Mouse (Mus musculus): ENCODE measurements around the gene Pabpc4l. TPM values are rescaled to one million over a fixed set of nuclear protein-coding genes. Genes with fewer than 3 reads are reported as not detected.
"Not testable (repeated sequence)": the region's sequence is repeated elsewhere in the genome, so short reads cannot be mapped to it uniquely, and the experiment has no call there.

The Pabpc4l gene
- 1 to 10 TPM in 1 of 2 experiments, under 1 TPM in 1; 0.92 to 1.1 TPM for total RNA-seq (2021)

DNA sequence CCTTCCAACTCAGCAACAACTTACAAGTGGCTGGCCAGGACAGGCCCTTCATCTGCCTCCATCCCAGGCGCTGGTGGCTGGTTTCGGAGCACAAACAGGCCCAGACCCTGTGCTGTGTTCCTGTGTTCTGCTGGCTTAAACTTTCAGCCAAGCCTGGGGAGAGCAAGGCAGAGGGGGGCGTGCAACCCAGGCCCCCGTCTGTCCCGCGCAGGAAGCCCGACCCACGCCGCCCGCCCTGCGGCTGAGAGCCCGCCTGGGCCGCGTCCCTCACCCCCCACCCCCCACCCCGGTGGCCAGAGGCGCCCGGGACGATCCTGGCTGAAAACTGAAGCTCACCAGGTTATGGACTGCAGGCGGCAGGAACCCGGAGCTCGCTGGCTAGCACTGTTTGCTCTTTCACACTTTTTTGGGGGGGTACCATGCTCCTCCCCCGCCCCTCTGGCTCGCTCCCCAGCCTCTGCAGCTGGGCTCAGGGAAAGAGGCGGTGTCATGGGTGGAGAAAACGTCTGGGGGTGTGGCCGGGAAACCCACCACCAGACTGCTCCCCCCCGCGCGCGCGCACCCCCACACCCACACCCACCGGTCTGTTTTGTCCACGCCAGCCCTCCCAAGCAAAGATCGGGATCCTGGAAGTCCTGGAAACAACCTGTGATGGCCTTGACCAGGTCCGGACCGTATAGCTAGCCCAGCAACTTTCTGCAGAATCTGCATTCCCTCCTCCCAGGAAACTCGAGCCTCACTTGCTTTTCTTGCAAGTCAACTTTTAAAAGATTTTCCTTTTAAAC, at the start of gene Pabpc4l:
Pabpc4l (minus strand) TSS at position 739 of the 785 bp plus-strand sequence.
- DNase-seq (ENCODE audit: extremely low spot score in 1 of 2, low spot score in 1 of 2), result peak; percentile 5 to 14

DNA sequence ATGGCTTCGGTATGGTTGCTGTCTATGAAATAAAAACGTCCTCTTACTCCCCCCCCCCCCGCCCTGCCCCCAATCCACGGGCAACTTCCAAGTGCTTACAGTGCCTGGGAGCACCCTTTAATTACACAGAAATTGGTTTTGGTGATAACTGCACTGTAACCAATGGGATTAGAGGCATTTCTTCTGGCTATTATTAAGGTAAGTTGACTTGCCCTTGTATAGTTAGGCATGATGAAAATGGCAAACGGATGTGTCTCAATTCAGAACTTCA, 42.9 kb upstream of the Pabpc4l start:
- DNase-seq (ENCODE audit: extremely low spot score in 1 of 2, low spot score in 1 of 2), result no peak

DNA sequence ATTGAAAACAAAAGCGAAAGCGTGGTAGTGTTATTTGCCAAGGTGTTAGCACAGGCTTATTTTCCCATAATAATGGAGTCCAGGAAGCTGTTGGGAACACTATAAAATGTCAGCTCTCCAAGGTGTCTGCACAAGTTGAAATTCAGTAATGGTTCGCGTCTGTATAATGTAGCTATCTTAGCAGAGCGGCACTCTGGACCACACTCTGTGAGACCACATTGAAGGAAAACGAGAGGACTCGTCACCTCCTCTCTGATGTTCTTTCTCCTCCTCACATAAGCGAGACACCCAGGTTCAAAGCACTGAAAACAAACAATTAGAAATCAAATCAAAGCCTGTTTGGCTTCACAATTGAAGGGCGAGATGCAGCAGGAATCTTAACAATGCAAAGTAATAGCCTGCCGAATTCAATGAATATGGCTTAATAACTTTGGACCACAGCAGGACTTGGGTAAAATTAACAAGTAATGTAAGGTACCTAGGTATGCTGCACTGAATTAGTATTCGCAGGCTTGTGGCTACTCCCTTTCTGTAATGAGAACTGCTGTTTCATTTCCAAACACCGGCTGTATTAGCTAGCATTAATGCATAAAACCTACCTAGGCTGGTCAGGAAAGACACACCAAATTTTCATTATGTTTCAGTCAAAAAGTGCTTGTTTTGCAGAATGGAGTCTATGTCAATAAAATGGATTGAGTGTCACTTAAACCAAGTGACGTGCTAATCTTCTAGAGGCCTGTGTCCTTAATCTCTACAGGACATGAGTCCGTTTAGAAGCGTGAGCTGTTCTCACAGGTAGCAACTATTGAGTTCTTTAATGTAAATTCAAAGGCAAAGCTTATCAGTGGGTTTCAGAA, 42.3 kb upstream of the Pabpc4l start:
- DNase-seq (ENCODE audit: extremely low spot score in 1 of 2, low spot score in 1 of 2), result no peak

- DNase-seq (ENCODE audit: extremely low spot score in 1 of 2, low spot score in 1 of 2), result not testable (repeated sequence)
These were observed 38.1 kb upstream of the Pabpc4l start for GRCm38 (mm10) chr3:46486091-46486490.

- DNase-seq (ENCODE audit: extremely low spot score in 1 of 2, low spot score in 1 of 2), result no peak
These were observed 180 bp upstream of the Pabpc4l start for GRCm38 (mm10) chr3:46448266-46448532.

DNA sequence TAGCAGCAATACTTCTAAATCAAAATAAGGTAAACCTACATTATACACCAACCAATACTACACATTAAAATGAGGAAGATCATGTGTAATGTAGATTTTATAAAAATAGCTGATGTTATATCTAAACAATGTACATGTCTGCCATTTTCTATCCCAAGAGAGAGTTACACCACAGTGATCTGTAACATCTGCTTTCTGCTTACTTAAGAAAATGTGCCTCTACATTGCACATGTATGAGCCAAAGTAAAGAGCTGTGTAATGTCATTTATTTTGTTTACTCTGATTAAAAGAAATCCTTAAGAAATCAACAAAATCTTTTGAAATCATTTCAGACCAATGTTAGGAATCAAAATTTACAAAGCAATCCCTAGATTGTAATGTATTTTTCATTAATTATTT, 16.6 kb downstream of the Pabpc4l start:
- no peak for DNase-seq (ENCODE audit: extremely low spot score in 1 of 2, low spot score in 1 of 2)
